In the genomic region with DNA sequence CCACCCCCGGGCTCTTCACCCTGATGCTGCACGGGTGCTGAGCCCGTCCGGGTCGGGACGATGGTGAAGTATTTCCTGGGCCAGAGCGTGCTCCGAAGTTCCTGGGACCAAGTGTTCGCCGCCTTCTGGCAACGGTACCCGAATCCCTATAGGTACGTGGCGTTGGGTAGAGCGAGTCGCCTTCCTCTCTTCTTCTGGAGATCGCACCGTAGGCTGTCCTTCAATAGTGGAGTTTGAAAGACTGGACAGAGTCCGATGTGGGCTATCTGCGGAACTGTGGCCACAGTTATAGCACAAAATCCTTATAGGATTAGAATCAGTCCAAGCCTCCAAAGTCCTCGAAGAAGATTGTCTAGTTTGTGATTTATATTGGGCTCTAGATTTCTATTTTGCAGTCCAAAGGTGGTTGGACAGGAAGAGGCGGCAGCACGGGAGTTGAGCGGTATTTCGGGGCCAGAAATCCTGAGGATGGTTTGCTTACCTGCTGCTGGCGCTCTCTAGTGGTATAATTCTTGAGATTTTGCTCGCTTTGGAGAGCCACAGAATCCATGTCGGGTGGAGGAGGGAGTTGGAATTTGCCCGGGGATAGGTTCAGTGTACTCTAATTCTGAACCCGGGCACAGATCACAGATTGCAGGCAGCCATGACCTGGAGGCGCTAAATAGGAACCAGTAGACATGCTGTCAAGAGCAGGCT, we compare ENCODE assay signal across 8 mouse cellular contexts. TPM values are rescaled to one million over a fixed set of nuclear protein-coding genes. Genes with fewer than 3 reads are reported as not detected.
DNase-seq lines count a peak whose midpoint lies in the region; ATAC-seq lines count a peak whose summit lies in the region.

No protein-coding gene starts in this region.

- H3K9me3 ChIP-seq in erythroblast, embryonic 14.5 days (ENCODE audit: control insufficient read depth, low read length): no peaks in the 10 kb centered on the region
- H3K9me3 ChIP-seq in liver, embryonic 15.5 days (replicated peaks): no peaks in the 10 kb centered on the region
- H3K9me3 ChIP-seq in neural tube, embryonic 11.5 days (ENCODE audit: control insufficient read depth, low read length): no peaks in the 10 kb centered on the region

- H3K27me3 ChIP-seq in erythroblast, embryonic 14.5 days (ENCODE audit: control insufficient read depth): no peaks in the 10 kb centered on the region
- H3K27me3 ChIP-seq in liver, embryonic 15.5 days: no peaks in the 10 kb centered on the region
- H3K27me3 ChIP-seq in neural tube, embryonic 11.5 days (ENCODE audit: control insufficient read depth, insufficient read depth, low read length): no peaks in the 10 kb centered on the region

- peak overlapping the region; percentile 88 for H3K4me3 ChIP-seq in erythroblast, embryonic 14.5 days (replicated peaks)
- H3K4me3 ChIP-seq in liver, embryonic 15.5 days (replicated peaks): peak overlapping the region; percentile 91
- peak overlapping the region; percentile 97 for H3K4me3 ChIP-seq in neural tube, embryonic 11.5 days (ENCODE audit: low read depth, low read length)

- H3K9ac ChIP-seq in liver, embryonic 15.5 days: peak overlapping the region; percentile 99
- peak overlapping the region; percentile 89 for H3K9ac ChIP-seq in neural tube, embryonic 11.5 days (ENCODE audit: low read length)

- peak; percentile 56 for DNase-seq in layer of hippocampus, adult 11-12 months (ENCODE audit: low spot score)
- no peak for DNase-seq in layer of hippocampus, adult 9-10 months (ENCODE audit: low spot score)
- peak; percentile 87 for DNase-seq in brain, adult 2 months (ENCODE audit: low read depth, low spot score)
- peak; percentile 38 for DNase-seq in neural tube, embryonic 11.5 days (ENCODE audit: low spot score)
- no peak for DNase-seq in urinary bladder, postnatal 25 days (ENCODE audit: low spot score)

- H3K36me3 ChIP-seq in erythroblast, embryonic 14.5 days (ENCODE audit: control insufficient read depth): peaks cover 84% of the 10 kb centered on the region
- H3K36me3 ChIP-seq in liver, embryonic 15.5 days (replicated peaks): peaks cover 72% of the 10 kb centered on the region
- H3K36me3 ChIP-seq in neural tube, embryonic 11.5 days (ENCODE audit: control insufficient read depth, insufficient read depth, low read length): peaks cover 17% of the 10 kb centered on the region

- WGBS in liver, embryonic 15.5 days (ENCODE audit: insufficient replicate concordance): under 1% methylated on average over 31 of the region's 31 CpGs
- WGBS in neural tube, embryonic 11.5 days: under 1% methylated on average over 31 of the region's 31 CpGs

- H3K4me2 ChIP-seq in liver, embryonic 15.5 days: peak overlapping the region; percentile 99
- peak overlapping the region; percentile 96 for H3K4me2 ChIP-seq in neural tube, embryonic 11.5 days (ENCODE audit: low read depth)

- H3K4me1 ChIP-seq in erythroblast, embryonic 14.5 days (ENCODE audit: control insufficient read depth): peaks cover 67% of the 10 kb centered on the region
- H3K4me1 ChIP-seq in liver, embryonic 15.5 days (replicated peaks): peaks cover 77% of the 10 kb centered on the region
- peaks cover 19% of the 10 kb centered on the region for H3K4me1 ChIP-seq in neural tube, embryonic 11.5 days (ENCODE audit: control insufficient read depth, insufficient read depth, low read length)

- peak overlapping the region; percentile 84 for H3K27ac ChIP-seq in liver, embryonic 15.5 days (replicated peaks)
- no peak overlapping the region; the same call in 1 of the 2 replicates for H3K27ac ChIP-seq in neural tube, embryonic 11.5 days (ENCODE audit: low read depth, low read length)

- ATAC-seq in inflammation-experienced regulatory T-cells, adult 6 months: peak; percentile 30
- ATAC-seq in liver, embryonic 15.5 days (ENCODE audit: insufficient read depth): peak; percentile 26
- peak; percentile 17; the same call in 1 of the 2 replicates for ATAC-seq in neural tube, embryonic 11.5 days (ENCODE audit: insufficient read depth, low FRiP score, low TSS enrichment)

RNA-seq across cellular contexts. Expression of gene Rab24, which starts 0.5 kb away (rescaled TPM):
- 11.5 and 12.0 TPM in 2 replicates for polyA plus RNA-seq in erythroblast, embryonic 14.5 days (2012)
- polyA plus RNA-seq in inflammation-experienced regulatory T-cells, adult 6 months (2017; shearing (Covaris generic)): 10 to 100 TPM in 1 of 3 experiments, 1 to 10 TPM in 2; 8.8 to 15.0 (median 9.7) TPM
- polyA plus RNA-seq in liver, embryonic 15.5 days (2015; fragmentation: Nextera tagmentation; extraction: Ambion mirVana): 48.6 and 51.3 TPM in 2 replicates
- 89.7 and 90.6 TPM in 2 replicates for polyA plus RNA-seq in neural tube, embryonic 11.5 days (2014; fragmentation: Nextera tagmentation; extraction: Ambion mirVana)

RNA-seq across cellular contexts. Expression of gene Prelid1, which starts 2.0 kb away (rescaled TPM):
- 15.3 and 26.1 TPM in 2 replicates for polyA plus RNA-seq in erythroblast, embryonic 14.5 days (2012)
- polyA plus RNA-seq in inflammation-experienced regulatory T-cells, adult 6 months (2017; shearing (Covaris generic)): 100 to 1,000 TPM; 196 to 371 (median 209) TPM
- 211 and 230 TPM in 2 replicates for polyA plus RNA-seq in liver, embryonic 15.5 days (2015; fragmentation: Nextera tagmentation; extraction: Ambion mirVana)
- 406 and 417 TPM in 2 replicates for polyA plus RNA-seq in neural tube, embryonic 11.5 days (2014; fragmentation: Nextera tagmentation; extraction: Ambion mirVana)

RNA-seq across cellular contexts. Expression of gene Mxd3, which starts 7.3 kb away (rescaled TPM):
- 14.7 and 15.8 TPM in 2 replicates for polyA plus RNA-seq in erythroblast, embryonic 14.5 days (2012)
- 10 to 100 TPM in 1 of 3 experiments, 1 to 10 TPM in 2; 2.2 to 32.2 (median 3.5) TPM for polyA plus RNA-seq in inflammation-experienced regulatory T-cells, adult 6 months (2017; shearing (Covaris generic))
- 28.8 and 33.6 TPM in 2 replicates for polyA plus RNA-seq in liver, embryonic 15.5 days (2015; fragmentation: Nextera tagmentation; extraction: Ambion mirVana)
- polyA plus RNA-seq in neural tube, embryonic 11.5 days (2014; fragmentation: Nextera tagmentation; extraction: Ambion mirVana): 29.5 and 31.6 TPM in 2 replicates

RNA-seq across cellular contexts. Expression of gene Lman2, which starts 40.3 kb away (rescaled TPM):
- polyA plus RNA-seq in erythroblast, embryonic 14.5 days (2012): 2.9 and 4.8 TPM in 2 replicates
- polyA plus RNA-seq in inflammation-experienced regulatory T-cells, adult 6 months (2017; shearing (Covaris generic)): 10 to 100 TPM; 43.9 to 62.8 (median 60.7) TPM
- 58.8 and 62.1 TPM in 2 replicates for polyA plus RNA-seq in liver, embryonic 15.5 days (2015; fragmentation: Nextera tagmentation; extraction: Ambion mirVana)
- 82.1 and 94.8 TPM in 2 replicates for polyA plus RNA-seq in neural tube, embryonic 11.5 days (2014; fragmentation: Nextera tagmentation; extraction: Ambion mirVana)

RNA-seq across cellular contexts. Expression of gene Rgs14, which starts 47.3 kb away (rescaled TPM):
- 0.03 TPM in 1 of 2 replicates, not detected in the other for polyA plus RNA-seq in erythroblast, embryonic 14.5 days (2012)
- 10 to 100 TPM; 61.5 to 73.9 (median 62.9) TPM for polyA plus RNA-seq in inflammation-experienced regulatory T-cells, adult 6 months (2017; shearing (Covaris generic))
- 2.2 and 2.9 TPM in 2 replicates for polyA plus RNA-seq in liver, embryonic 15.5 days (2015; fragmentation: Nextera tagmentation; extraction: Ambion mirVana)
- polyA plus RNA-seq in neural tube, embryonic 11.5 days (2014; fragmentation: Nextera tagmentation; extraction: Ambion mirVana): 0.59 and 0.97 TPM in 2 replicates

Comparison
In these comparisons a context has a peak if more than half of its experiments do, and no peak if none do; other contexts are left out.
1. DNase-seq: peak in layer of hippocampus, adult 11-12 months (single experiment), brain, adult 2 months (single experiment) and neural tube, embryonic 11.5 days (single experiment); none in layer of hippocampus, adult 9-10 months (single experiment) and urinary bladder, postnatal 25 days (single experiment).
2. Peak in every context shown above with its lines, with median percentiles within 50 percentile points of each other: H3K4me3 ChIP-seq and ATAC-seq.